Mouse (Mus musculus) intestine, embryonic 14.5 days (tissue): Measurements from ENCODE around the gene Lrp10. TPM values are rescaled to one million over a fixed set of nuclear protein-coding genes. Genes with fewer than 3 reads are reported as not detected.
A peak's percentile ranks its signal among the peaks of the same experiment; 100 is the strongest.

Experiments
- ATAC-seq: fragments of 200-750 bp; cut with Nextera tagmentation; replicated peaks from 2 replicates; pipeline ENCODE4 v1.8.0; 2017; ENCODE audit warnings: low read depth, moderate number of reproducible peaks, moderate TSS enrichment, moderate library complexity; ENCODE audit not compliant: low FRiP score, low TSS enrichment
- DNase-seq: peaks from one replicate; pipeline ENCODE4 v3.0.0-alpha.2; 2018; ENCODE audit warnings: low spot score
- H3K27ac ChIP-seq: fragments of 300-500 bp; sonication (generic); 2 replicates; pipeline ENCODE4 v1.5.1; 2014; ENCODE audit warnings: low read depth, mild to moderate bottlenecking, control low read depth
- H3K27me3 ChIP-seq: fragments of 300-500 bp; sonication (generic); replicated peaks from 2 replicates; pipeline ENCODE4 v1.6.1; 2014; ENCODE audit warnings: low read length, control low read depth; ENCODE audit not compliant: control insufficient read depth, insufficient read depth
- H3K36me3 ChIP-seq: fragments of 300-500 bp; sonication (generic); 2 replicates; pipeline ENCODE4 v1.6.1; 2014; ENCODE audit warnings: low read length, control low read depth; ENCODE audit not compliant: control insufficient read depth, insufficient read depth
- H3K4me1 ChIP-seq: fragments of 300-500 bp; sonication (generic); replicated peaks from 2 replicates; pipeline ENCODE4 v1.6.1; 2014; ENCODE audit warnings: low read length, control low read depth, mixed read lengths; ENCODE audit not compliant: control insufficient read depth, insufficient read depth
- H3K4me2 ChIP-seq: fragments of 300-500 bp; sonication (generic); 2 replicates; pipeline ENCODE4 v1.6.1; 2014; ENCODE audit warnings: low read length
- H3K4me3 ChIP-seq: fragments of 300-500 bp; sonication (generic); 2 replicates; pipeline ENCODE4 v1.5.1; 2014; ENCODE audit warnings: low read depth, low read length, control low read depth, mixed read lengths
- H3K9ac ChIP-seq: fragments of 300-500 bp; sonication (generic); 2 replicates; pipeline ENCODE4 v1.6.1; 2014; ENCODE audit warnings: mild to moderate bottlenecking, low read length
- H3K9me3 ChIP-seq: fragments of 300-500 bp; sonication (generic); 2 replicates; pipeline ENCODE4 v1.6.1; 2016; ENCODE audit warnings: low read length, control low read depth; ENCODE audit not compliant: control insufficient read depth
- WGBS: fragments of 180-500 bp; shearing (Covaris S2); extraction: QIAGEN DNeasy Blood & Tissue Kit; methylation state at CpG from one replicate; pipeline ENCODE4 v1.1.7; 2014; 5-methylcytosine and 5-hydroxymethylcytosine counted together
- polyA plus RNA-seq: library from polyadenylated mRNA; unstranded; fragments of >200 nt; fragmentation: Nextera tagmentation; extraction: Ambion mirVana; gene quantifications from 2 replicates; pipeline ENCODE4 v1.2.1, GENCODE M21; 2014

Lrp10 gene
- polyA plus RNA-seq, 1 experiment from 2014 or later, result 50.7 TPM

DNA sequence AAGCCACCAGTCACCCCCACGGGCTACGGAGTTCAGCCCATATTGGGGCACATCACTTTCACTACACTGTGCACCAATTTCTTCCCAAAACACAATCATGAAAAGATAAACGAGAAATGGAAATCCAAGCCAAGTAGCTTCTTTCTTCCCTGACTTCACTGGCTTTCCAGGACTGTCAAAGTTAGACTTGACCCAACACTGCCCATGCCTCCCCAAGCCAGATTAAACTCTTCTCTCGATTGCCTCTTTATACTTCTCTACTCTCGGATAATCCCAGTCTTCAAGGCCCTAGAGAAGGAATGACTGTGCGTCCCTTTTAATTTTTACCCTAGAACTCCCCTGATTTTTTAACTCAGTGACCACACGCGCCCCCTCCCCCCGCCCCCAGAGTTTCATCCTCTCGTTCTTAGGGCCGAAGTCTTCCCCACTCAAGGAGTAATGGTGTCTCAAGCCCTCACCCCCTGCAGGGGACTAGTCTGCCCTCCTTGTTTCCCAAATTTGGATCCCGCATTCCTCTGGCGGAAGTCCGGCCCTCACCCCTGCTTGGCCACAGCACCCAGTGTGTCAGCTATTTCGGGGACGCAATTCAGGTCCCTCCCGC lies 52.9 kb downstream of the Lrp10 start:
- H3K4me2 ChIP-seq, result peak overlapping the region; percentile 84
- H3K9me3 ChIP-seq, result peaks cover 8% of the 10 kb centered on the region; the same call in 1 of the 2 replicates
- peak; percentile 63 for ATAC-seq
- H3K9ac ChIP-seq, result peak overlapping the region; percentile 75
- 6% methylated on average over 17 of the region's 17 CpGs for WGBS
- H3K4me3 ChIP-seq, result peak overlapping the region; percentile 77
- no peaks in the 10 kb centered on the region for H3K27me3 ChIP-seq
- peak; percentile 59 for DNase-seq
- H3K4me1 ChIP-seq, result peaks cover 15% of the 10 kb centered on the region
- peak overlapping the region; percentile 71 for H3K27ac ChIP-seq
- H3K36me3 ChIP-seq, result peaks cover 41% of the 10 kb centered on the region

Other genes with a start within 250 kb of the Lrp10 start
- gene Dad1, start 210.0 kb upstream of the Lrp10 start, polyA plus RNA-seq, result 414 and 449 TPM in 2 replicates
- gene Abhd4, start 209.9 kb upstream of the Lrp10 start, polyA plus RNA-seq, result 46.9 and 53.5 TPM in 2 replicates
- not detected in 2 replicates for gene Olfr49, start 179.2 kb upstream of the Lrp10 start, polyA plus RNA-seq
- gene Oxa1l, start 103.3 kb upstream of the Lrp10 start, polyA plus RNA-seq, result 57.0 and 59.4 TPM in 2 replicates
- 19.3 and 21.5 TPM in 2 replicates for gene Slc7a7, start 46.4 kb upstream of the Lrp10 start, polyA plus RNA-seq
- 316 and 324 TPM in 2 replicates for gene Mrpl52, start 37.2 kb upstream of the Lrp10 start, polyA plus RNA-seq
- gene Mmp14, start 32.5 kb upstream of the Lrp10 start, polyA plus RNA-seq, result 129 and 133 TPM in 2 replicates
- gene Rem2, start 12.0 kb downstream of the Lrp10 start, polyA plus RNA-seq, result 2.9 and 3.7 TPM in 2 replicates
- gene Prmt5, start 53.4 kb downstream of the Lrp10 start, polyA plus RNA-seq, result 89.6 and 99.5 TPM in 2 replicates
- gene Haus4, start 90.5 kb downstream of the Lrp10 start, polyA plus RNA-seq, result 57.9 and 58.2 TPM in 2 replicates
- 14.5 and 19.0 TPM in 2 replicates for gene Ajuba, start 113.4 kb downstream of the Lrp10 start, polyA plus RNA-seq
- gene 4931414P19Rik, start 141.9 kb downstream of the Lrp10 start, polyA plus RNA-seq, result 6.6 and 7.1 TPM in 2 replicates
- gene Psmb5, start 153.9 kb downstream of the Lrp10 start, polyA plus RNA-seq, result 395 and 412 TPM in 2 replicates
- gene Psmb11, start 157.3 kb downstream of the Lrp10 start, polyA plus RNA-seq, result not detected in 2 replicates
- gene Gm17606, start 176.8 kb downstream of the Lrp10 start, polyA plus RNA-seq, result not detected in 2 replicates
- gene Cdh24, start 177.2 kb downstream of the Lrp10 start, polyA plus RNA-seq, result 4.0 and 4.9 TPM in 2 replicates
- 83.7 and 90.7 TPM in 2 replicates for gene 1700123O20Rik, start 222.1 kb downstream of the Lrp10 start, polyA plus RNA-seq
- 112 TPM in 2 replicates for gene Acin1, start 222.8 kb downstream of the Lrp10 start, polyA plus RNA-seq
- gene Gm29776, start 234.7 kb downstream of the Lrp10 start, polyA plus RNA-seq, result 0.09 and 0.12 TPM in 2 replicates
- gene Cebpe, start 248.0 kb downstream of the Lrp10 start, polyA plus RNA-seq, result 0.28 TPM in 1 of 2 replicates, not detected in the other